Mouse (Mus musculus): ENCODE results near the gene Trdmt1.
"Not testable (repeated sequence)": the region's sequence is repeated elsewhere in the genome, so short reads cannot be mapped to it uniquely, and the experiment has no call there.

The Trdmt1 gene

GRCm38 (mm10) chr2:13544193-13544824 lies at the start of gene Trdmt1:
Gene Trdmt1 (minus strand): TSS chr2:13544668.
- DNase-seq, result peak; percentile 77

- DNase-seq, result no peak
Measured at GRCm38 (mm10) chr2:13593328-13593727, 48.9 kb upstream of the Trdmt1 start.

GRCm38 (mm10) chr2:13583746-13584145 lies 39.3 kb upstream of the Trdmt1 start:
- DNase-seq, result not testable (repeated sequence)

GRCm38 (mm10) chr2:13582184-13582583 lies 37.7 kb upstream of the Trdmt1 start:
- DNase-seq, result no peak

GRCm38 (mm10) chr2:13579991-13580390 lies 35.5 kb upstream of the Trdmt1 start:
- no peak for DNase-seq

DNA sequence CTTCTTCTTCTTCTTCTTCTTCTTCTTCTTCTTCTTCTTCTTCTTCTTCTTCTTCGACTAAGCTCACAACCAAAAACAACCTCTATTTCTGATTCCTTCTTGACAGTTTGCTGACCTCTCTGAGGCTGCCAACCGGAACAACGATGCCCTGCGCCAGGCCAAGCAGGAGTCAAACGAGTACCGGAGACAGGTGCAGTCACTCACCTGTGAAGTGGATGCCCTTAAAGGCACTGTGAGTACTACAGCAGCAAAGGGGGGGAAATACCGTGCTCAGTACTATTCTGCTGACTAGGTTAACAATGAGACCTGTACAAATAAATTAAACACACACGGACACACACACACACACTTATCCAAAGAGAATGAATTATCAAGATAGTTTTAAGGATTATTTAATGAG lies 34.8 kb upstream of the Trdmt1 start:
- no peak for DNase-seq

- DNase-seq, result peak; percentile 28
Measured at GRCm38 (mm10) chr2:13578473-13579152, 34.1 kb upstream of the Trdmt1 start.

DNA sequence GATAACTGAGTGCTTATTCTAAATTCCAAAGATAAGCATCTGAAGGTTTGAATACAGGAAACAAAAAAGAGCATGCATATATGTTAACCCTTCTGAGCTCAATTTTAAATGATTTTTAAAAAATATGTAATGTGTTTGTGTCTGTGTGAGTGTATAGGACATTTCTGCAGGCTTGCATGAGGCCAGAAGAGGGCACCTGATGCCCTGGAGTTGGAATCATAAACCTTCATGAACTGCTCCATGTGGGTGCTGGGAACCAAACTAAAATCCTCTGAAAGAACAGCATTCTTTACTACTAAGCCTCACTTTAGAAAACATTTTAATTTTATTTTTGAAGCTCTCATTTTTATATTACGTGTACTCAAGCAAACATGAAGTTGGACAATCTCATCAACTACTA lies 32.9 kb upstream of the Trdmt1 start:
- DNase-seq, result no peak

DNA sequence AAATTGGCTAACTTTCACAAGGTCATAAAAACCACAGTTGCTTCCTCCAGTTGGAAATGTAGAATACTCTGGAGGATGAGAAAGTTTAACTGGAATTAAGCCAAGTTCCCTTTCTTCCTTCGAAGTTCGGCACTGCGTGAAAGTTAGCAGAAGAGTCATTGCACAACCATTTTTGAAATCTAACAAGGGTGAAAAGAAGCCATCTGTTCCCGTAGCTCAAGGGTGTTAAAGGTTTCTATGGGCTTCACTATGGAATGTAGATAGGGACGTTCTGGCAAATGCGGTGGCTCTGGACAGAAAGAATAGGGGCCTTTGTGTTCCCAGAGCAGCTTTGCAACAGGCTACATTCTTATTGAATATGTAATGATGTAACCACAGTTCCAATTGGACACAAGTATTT lies 31.5 kb upstream of the Trdmt1 start:
- DNase-seq, result no peak

GRCm38 (mm10) chr2:13575287-13575801 lies 30.9 kb upstream of the Trdmt1 start:
- DNase-seq, result peak; percentile 4

- peak; percentile 4 for DNase-seq
Measured at GRCm38 (mm10) chr2:13574801-13575150, 30.3 kb upstream of the Trdmt1 start.

DNA sequence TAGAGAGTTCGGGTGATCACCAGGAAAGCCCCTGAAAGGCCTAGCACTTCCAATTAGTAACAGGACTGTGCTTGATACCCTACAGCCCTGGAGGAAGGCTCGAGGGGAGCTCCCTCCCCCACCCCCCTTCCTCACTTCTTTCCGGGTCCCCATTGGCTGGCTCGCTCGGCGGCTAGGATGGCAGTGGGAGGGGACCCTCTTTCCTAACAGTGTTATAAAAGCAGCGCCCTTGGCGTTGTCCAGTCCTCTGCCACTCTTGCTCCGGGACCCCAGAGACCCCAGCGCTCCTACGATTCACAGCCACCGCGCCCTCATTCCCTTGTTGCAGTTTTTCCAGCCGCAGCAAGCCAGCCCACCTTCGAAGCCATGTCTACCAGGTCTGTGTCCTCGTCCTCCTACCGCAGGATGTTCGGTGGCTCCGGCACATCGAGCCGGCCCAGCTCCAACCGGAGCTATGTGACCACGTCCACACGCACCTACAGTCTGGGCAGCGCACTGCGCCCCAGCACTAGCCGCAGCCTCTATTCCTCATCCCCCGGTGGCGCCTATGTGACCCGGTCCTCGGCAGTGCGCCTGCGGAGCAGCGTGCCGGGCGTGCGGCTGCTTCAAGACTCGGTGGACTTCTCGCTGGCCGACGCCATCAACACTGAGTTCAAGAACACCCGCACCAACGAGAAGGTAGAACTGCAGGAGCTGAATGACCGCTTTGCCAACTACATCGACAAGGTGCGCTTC lies 29.8 kb upstream of the Trdmt1 start:
- peak; percentile 7 for DNase-seq

- peak; percentile 9 for DNase-seq
Measured at GRCm38 (mm10) chr2:13573408-13574065, 29.1 kb upstream of the Trdmt1 start, which contains the start of gene Vim. Gene Vim (plus strand): TSS chr2:13573927.

GRCm38 (mm10) chr2:13572647-13573407 lies 28.4 kb upstream of the Trdmt1 start:
- no peak for DNase-seq

GRCm38 (mm10) chr2:13572101-13572553 lies 27.7 kb upstream of the Trdmt1 start:
- DNase-seq, result no peak

DNA sequence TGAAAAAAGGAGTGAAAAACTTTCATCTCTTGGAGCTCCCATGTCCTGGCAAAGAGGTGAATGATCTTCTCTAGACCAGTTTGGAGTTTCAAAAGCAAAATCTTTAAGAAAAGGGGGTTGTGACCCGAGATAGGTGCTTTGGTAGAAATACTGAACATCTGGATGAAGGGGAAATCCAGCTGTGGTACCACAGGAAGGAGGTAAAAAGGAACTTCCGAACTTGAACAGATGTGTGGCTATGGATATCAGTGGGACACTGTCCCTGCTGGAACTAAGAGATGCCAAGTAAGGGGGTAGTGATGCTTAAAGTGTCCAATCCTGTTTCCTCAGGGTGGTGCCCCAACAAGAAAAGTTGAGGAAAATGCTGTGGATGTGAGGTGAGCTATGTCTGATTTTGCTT lies 25.7 kb upstream of the Trdmt1 start:
- no peak for DNase-seq

- no peak for DNase-seq
Measured at GRCm38 (mm10) chr2:13560396-13560795, 15.9 kb upstream of the Trdmt1 start.

GRCm38 (mm10) chr2:13559729-13560128 lies 15.3 kb upstream of the Trdmt1 start:
- no peak for DNase-seq

DNA sequence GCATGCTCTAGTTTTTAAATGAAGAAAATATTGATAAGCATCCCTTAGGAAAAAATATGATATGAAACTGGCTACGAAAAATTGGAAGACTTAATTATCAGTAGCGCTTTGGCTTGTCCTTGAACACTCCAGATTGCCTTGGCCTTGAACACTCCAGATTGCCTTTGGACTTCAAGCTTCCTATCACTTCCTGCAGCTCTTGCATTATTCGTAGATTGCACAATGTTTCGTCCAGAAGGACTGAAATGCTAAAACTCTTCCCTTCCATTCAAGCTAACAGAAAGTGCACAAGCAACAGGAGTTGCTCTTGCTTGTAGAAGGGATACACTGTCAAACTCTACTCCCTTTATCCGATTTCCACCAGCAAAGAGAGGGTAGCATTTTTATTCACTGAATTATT lies 14.8 kb upstream of the Trdmt1 start:
- no peak for DNase-seq

- no peak for DNase-seq
Measured at GRCm38 (mm10) chr2:13558607-13559262, 14.3 kb upstream of the Trdmt1 start.

- no peak for DNase-seq
Measured at GRCm38 (mm10) chr2:13557145-13558030, 12.9 kb upstream of the Trdmt1 start.

All from cerebellum, adult 11-12 months (tissue).